Mouse (Mus musculus) myocyte (in vitro differentiated cells): ENCODE measurements around the gene Syt8.

ENCODE experiments used
- MYOD1 ChIP-seq, 3 experiments: IDR thresholded peaks; one replicate each; pipeline ENCODE4 v1.6.1; 2011; ENCODE audit warnings: control low read depth in 2 of 3, low read depth in 2 of 3, mild to moderate bottlenecking in 2 of 3, moderate library complexity in 1 of 3; ENCODE audit not compliant: insufficient read length in 2 of 3, control insufficient read depth in 1 of 3
- POLR2AphosphoS2 ChIP-seq: IDR thresholded peaks from one replicate; pipeline ENCODE4 v1.6.1; 2011; ENCODE audit warnings: low read depth, control low read depth; ENCODE audit not compliant: insufficient read length
- USF1 ChIP-seq: IDR thresholded peaks from one replicate; pipeline ENCODE4 v1.6.1; 2011; ENCODE audit warnings: low read depth, mild to moderate bottlenecking, control low read depth, moderate library complexity

GRCm38 (mm10) chr7:142387419-142388148 is 47.1 kb upstream of the Syt8 start, which contains the start of gene Ctsd:
- peak; percentile 72 for TF ChIP-seq POLR2AphosphoS2
- peak in 1 of 3 experiments; percentile 45 for TF ChIP-seq MYOD1 (IDR thresholded peaks at IDR 0.05; ENCODE audit: control insufficient read depth in 1 of 3, insufficient read length in 2 of 3, low read depth in 2 of 3)
- TF ChIP-seq USF1 = peak; percentile 94
